Mouse (Mus musculus): Measurements from ENCODE around the gene Igf2.
A peak's percentile ranks its signal among the peaks of the same experiment; 100 is the strongest.

The Igf2 gene

DNA sequence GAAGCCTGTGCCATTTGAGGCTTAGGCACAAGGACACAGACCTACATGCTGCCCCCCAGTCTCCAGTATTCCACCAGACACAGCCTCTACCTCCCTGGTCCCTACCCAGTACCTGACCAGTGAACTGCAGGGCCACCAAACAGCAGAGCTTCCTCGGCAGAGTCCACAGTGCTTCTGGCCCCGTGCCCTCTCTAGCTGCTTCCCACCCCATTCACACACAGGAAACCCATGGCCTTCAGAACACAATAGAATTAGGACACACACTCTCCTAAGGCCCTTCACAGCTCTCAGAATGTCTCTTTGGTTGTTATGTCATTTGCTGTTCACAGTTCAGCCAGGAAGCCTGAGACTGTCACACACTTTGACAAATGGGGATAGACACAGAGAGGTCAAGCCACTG is at the start of gene Igf2:
Gene Igf2, minus strand, starts transcription at position 158 of the 400 bp plus-strand sequence.
- no peak for DNase-seq (ENCODE audit: low spot score)

DNA sequence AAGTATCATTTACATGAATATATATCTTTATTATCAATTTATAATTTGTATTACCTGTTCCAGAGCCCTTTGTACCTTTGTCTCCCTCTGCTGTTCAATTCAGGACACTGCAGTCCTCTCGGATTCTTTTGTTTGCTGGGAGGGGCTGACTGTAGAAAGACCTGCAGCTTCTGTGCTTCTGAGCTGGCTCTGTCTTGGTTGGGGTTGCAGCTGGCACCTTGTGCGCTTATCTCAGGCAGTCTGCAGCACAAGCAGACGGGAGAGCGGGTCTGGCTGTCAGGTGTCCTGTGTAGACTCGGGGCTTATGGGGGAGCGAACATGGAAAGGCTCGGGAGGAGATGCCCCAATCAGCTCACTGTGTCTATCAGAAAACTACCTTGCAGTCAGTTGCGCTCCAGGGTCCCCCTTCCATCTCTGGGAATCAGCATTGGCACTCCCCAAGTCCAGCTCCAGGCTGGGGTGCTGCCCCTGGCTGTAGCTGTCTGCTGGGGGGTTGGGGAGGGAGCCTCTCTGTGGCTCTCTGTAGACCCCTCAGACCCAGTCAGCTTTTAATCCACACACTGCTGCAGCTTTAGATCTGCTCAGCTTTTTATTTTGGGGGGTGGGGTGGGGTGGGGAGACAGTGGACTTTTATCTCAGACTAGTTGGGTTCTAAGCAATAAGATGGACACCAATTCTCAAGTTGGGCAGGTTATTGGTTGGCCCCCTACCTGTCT is 48.3 kb upstream of the Igf2 start:
- DNase-seq (ENCODE audit: low spot score), result peak; percentile 42

DNA sequence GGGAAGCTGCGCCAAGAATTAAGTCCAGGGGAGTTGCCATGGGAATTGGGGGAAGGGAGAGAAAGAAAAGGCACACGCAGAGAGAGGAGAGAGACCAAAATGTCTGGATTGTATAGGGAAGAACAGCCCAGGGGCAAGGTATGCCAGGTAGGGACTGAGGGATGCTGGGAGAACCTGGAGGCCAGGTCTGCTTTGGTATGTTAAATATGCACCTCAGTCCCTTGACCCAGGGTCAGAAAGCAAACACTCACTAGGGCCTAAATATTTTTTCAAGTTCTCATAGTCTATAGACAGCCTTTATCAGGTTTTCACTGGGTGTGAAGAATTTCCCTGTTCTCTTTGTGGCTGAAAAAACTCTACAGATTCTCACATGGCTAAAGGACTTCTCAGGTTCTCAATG is 40.3 kb upstream of the Igf2 start:
- DNase-seq (ENCODE audit: low spot score), result no peak

DNA sequence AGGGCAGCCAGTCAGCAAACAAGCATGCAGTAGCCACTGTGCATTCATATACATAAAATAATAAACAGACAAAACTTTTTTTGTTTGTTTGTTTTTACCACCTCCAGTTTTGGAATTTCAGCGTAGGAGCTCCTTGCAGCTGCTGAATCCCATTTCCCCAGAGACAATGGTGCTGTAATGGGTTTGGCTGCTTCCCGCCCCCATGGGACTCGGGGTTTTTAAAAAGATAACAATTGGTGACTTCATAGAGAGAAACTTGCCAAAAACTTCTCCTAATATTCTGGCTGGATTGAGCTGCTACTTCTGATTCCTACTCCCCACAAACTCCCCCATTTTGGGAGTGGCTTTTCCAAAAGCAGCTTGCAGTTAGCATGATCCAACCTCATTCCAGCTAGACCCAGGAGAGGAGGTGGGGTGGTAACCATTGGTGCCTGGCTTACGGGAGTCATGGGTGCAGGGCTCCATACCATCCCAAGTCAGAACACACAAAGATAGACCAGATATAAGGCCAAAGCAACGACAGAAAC is 32.8 kb upstream of the Igf2 start:
- DNase-seq (ENCODE audit: low spot score), result peak; percentile 19

DNA sequence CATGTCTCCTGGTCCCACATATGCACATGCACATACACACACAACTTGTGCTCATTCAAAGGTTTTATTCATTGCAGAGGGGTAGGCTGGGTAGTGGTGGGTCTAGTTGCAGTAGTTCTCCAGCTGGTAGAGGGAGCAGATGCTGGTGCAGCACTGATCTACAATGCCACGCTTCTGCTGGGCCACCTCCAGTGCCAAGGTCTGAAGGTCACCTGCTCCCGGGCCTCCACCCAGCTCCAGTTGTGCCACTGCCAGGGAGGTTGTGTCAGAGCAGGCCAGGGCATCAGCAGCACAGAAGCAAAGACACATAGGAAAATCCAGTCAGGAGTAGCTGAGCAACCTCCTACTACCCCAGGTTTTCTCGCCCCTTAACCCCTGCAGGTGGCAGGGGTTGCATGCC is 12.0 kb upstream of the Igf2 start:
- no peak for DNase-seq (ENCODE audit: low spot score)

DNA sequence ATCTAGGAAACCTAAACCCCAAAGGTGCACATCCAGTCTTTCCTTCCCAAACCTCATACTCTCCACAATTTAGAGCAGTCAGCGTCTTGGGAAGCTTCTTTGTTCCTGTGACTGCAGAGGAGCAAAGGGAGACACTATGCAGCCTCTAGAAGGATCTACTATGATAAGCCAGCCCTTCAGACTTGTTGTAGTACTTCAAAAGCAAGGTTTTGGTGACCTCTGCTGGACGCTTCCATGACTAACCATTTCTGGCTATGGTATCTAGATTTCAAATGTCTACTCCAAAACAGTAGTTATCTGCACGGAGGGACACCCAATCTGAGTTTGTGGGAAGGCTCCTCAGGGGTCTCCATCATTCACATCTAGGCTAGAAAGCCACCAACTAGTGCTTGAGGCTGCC is 9.0 kb upstream of the Igf2 start:
- peak; percentile 36 for DNase-seq (ENCODE audit: low spot score)

DNA sequence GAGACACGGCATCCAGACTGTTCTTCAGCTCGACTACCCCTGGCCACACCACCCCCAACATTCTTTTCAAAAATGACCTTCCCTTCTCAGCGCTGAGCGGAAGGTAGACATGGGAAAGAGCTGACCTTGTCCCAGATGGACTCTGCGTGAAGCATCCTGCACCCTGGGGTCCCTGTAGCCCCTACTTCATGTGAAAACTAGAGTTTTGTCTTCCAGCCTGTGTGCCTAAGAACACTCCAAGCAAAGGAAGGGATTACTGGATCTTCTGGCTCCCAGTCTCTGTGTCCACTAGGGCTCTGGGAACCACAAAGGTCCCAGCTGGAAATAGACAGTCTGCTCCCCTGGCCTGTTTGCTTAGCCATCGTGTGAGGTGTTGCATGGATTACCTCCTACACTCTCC is 8.5 kb upstream of the Igf2 start:
- no peak for DNase-seq (ENCODE audit: low spot score)

DNA sequence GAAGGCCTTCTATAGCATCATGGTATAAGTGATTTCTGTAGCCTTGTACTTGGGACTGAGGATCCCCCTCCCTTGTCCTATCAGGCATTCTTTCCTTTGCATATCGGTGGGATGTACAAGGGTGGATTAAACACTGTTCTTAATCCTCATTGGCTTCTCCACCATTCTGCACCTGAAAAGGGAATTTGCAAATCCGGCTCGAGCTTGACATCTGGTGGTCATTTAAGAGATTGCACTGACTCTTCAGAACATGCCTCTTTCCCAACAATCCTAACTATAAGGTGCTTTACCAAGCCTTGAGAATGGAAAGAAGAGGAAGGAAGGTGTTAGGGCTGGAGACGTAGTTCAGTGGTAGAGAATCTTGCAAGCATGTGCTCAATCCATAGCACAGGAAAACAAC is 5.5 kb upstream of the Igf2 start:
- peak; percentile 54 for DNase-seq (ENCODE audit: low spot score)

DNA sequence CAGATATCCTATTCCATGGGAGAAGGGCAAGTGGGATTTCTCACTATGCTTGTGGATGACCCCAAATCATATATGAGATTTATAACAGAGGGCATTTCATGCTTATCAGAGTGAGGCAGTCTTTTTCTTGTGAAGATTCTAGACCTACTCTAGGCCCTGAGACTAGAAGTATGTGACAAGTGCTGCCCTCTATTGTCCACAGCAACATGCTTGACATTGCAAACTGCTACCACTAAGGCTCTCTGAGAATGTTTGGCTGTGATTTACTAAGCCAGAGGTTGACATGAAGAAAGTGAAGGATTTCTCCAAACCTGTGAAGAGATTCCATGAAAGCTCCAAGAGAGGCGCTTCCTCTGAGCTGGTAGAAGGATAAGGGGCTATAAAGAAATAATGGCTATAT is 4.5 kb upstream of the Igf2 start:
- no peak for DNase-seq (ENCODE audit: low spot score)

DNA sequence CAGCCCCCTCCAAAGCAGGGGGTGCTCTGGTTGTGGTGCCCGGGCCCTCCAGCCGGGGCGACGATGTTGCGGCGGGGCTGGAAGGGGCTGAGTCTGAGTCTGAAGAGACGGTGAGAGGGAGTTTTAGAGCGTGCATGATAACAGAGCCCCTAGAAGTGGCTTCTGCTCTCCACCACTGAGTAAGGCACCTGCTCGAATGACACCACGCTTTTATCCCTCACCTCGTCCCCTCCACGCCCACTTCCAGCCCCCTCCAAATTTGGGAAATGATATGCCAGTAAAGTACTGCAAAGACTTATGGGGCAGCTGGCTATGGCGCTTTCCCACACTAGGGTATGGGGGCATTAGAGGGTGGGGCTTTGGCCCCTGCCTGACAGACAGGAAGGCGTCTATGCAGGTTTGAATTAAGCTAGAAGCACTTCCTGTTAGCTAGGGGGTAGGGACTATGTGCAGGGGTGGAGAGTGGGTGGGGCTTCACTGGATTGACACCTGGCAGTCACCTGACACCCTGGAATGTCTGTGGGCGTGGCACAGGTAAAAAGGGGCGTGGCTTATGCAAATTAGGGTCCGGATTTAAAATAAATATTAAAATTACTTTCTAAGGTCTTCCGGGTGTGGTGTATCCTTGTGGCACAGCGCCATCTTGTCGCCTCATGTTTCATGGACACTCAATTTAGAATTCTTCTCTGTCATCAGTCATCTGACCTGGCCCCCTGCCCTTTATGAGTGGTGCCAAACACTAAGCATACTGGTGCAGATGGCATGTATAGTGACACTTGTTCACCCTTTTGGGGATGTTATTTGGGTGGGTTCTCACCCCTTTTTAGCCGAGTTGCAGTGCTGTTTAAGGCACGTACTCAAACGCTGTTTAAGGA is 3.4 kb upstream of the Igf2 start, which contains the start of gene Gm49394:
Gene Gm49394, minus strand, starts transcription at position 192 of the 875 bp plus-strand sequence.
- DNase-seq (ENCODE audit: low spot score), result no peak

DNA sequence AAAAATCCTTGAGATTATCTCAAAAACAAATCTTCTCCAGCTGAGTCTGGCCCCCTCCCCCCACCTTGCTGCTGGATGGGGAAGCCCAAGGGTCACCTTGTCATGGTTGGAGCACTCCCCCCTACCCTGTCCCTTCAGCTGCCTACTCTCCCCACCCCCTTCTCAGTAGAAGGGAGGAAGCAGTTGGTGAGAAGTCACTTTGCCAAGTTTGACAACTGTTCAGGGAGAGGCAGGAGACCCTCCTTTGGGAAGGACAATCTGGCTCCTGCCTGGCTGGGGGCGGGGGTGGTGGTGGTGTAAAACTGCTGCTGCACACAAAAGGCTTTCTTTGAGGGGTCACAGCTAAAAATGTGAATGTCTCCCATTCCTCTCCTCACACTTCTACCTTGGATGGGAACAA is 1.7 kb upstream of the Igf2 start:
- no peak for DNase-seq (ENCODE audit: low spot score)

DNA sequence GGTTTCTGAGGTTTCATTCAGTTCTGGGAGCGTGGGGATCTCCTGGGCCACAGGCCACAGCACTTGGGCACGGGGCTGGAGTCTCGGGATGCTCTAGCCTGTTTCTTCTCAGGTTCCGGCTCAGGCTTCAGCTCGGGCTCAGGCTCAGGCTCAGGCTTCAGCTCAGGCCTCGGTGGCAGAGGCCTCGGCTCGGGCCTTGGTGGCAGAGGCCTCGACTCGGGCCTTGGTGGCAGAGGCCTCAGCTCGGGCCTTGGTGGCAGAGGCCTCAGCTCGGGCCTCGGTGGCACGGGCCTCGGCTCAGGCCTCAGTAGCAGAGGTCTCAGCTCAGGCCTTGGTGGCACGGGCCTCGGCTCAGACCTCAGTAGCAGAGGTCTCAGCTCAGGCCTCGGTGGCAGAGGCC is 905 bp upstream of the Igf2 start:
- DNase-seq (ENCODE audit: low spot score), result no peak

DNA sequence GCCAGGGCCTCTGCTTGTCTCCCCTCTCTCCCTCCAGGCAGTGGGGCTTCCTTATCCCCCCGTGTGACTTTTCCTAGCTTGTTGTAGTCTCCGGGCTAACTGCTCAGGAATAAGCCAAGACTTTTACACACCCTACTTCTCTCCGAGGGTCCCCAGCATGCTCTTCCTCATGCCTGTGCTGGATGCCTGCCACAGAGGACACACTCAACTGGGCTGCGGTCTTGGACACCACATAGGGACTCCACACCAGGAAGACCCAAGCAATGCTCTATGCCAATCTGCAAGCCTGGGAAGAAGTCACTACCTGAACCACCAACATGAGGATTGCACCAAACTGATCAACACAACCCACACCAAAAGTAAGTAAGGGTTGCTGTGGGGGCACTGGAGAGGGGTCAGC is 507 bp downstream of the Igf2 start:
- no peak for DNase-seq (ENCODE audit: low spot score)

DNA sequence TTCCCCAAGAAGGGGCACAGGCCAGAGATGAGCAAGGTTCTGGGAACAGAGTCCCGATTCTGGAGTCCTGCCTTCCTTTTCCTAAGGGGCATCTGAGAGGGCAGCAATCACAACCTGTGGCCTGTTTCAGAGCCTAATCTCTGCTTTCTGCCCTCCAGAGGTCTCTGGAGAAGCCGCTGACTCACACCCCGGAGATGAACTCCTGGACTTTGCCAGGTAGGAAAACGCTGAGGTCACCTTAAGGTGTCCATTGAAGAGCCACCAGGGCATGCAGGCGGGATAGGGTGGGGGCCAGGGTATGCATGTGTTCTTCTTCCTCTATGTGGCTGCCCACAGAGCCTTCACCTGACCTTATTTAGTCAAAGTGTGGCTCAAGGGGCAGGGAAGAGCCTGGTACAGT is 1.3 kb downstream of the Igf2 start:
- DNase-seq (ENCODE audit: low spot score), result no peak

DNA sequence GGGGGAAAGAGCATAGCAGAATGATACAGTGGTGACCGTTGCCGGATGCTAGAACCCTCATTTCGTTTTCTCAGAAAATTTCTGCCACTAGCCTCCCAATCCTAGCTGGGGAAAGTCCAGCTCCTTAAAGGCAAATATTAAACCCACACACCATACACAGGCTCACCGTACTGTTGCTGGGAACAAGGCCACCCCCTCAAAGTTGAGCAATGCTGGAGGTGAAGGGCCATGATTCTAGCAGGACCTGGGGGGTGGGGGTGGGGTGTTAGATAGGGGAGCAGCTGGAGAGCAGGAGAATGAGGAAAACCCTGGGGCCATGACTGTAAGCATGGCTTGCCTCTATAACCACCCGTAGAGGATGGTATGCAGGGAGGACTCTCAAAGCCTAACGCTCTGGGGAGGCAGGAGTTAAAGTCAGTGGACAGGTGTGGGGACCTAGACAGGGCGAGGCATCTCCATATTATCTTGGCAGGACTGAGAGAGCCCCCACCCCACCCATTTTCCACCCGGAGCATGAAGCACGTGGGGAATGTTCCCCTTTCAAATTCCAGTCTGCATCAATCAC is 2.1 kb downstream of the Igf2 start:
- no peak for DNase-seq (ENCODE audit: low spot score)

DNA sequence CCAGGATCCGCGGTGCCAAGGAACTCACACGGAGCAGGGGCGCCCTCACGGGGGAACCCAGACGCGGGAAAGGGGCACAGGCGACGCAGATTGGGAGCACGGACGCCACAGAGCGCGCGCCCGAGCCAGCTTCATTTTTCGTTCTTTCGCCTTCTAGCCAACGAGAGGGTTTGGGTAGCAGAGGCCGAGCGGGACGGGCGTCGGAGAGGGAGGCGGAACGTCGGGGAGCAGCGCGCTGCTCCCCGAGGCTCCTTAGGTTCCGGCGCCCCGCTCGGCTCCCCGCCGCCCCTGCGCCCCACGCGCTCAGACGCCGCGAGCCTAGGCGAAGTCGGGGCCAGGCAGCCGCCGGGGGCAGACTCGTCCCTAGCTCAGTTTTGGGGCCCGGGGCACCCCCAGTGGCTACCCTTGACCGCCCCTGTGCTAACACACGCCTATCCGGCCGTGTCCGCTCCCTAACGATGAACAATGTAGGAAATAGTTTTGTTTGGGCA is 2.6 kb downstream of the Igf2 start:
- DNase-seq (ENCODE audit: low spot score), result peak; percentile 18

DNA sequence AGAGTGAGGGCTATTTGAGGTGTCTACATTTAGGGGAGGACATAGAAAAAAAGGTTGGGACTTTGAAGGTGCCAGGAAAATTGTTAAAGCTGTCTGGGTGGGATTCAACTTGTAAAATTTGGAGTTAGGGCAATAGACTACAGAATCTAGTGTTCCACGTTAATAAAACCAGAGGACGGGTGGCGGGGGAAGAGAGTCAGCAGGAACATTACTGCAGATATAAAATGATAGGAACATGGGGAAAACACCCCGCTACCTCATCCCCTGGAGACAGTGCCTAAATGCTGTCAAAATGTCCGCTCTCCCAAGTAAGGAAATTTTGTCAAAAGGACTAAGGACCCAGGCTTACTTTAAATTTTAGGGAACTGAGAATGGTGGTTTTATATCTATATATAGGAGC is 3.5 kb downstream of the Igf2 start:
- DNase-seq (ENCODE audit: low spot score), result no peak

DNA sequence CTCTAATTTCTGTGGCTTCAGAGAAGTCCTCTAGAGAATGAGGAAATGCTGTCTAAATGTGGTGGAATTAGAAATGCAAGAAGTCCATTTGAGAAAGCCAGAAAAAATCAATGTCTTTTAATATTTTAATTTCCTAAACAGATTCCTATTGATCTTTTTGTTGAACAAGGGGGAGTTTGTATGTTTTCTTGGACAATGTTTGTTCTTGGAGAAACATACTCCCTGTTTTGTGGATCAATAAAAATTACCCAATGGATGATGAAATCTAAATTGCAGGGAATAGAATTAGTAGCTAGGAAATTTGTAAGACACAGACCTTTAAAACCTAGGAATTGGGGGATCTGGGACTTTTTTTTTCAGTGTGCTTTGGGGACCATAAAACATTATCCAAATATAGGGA is 4.8 kb downstream of the Igf2 start:
- no peak for DNase-seq (ENCODE audit: low spot score)

DNA sequence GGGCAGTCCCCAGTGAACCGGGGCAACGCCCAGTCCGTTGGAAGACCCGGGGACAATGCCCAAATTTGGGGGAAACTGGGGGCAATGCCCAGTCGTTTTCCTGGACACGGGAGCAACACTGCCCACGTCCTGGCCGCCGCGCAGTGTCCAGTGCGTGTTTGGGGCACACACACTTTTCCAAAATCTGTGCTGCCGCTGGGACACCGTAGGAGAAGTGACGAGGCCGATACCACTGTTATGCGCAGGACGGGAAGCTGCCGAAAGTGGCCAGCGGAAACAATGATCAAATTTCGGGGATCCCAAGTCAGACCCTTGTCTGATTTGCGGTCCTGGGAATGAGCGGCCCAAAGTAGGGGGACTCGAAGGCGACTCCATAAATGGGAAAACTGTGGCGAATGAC is 5.6 kb downstream of the Igf2 start:
- DNase-seq (ENCODE audit: low spot score), result no peak

DNA sequence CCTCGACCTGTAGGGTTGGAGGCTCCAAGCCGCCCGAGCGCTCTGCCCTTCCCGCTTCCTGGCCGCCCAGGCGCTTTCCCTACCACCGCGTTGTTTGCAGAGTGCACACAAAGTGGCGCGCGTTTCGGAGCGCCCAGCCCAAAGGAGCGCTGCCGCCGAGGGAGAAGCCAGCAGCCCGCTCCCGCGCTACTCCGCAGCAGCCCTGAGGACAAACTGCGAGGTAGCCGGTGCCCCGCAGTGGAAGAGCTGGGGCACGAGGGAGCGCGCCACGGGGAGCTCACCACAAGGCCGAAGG is 6.0 kb downstream of the Igf2 start:
- DNase-seq (ENCODE audit: low spot score), result no peak

DNA sequence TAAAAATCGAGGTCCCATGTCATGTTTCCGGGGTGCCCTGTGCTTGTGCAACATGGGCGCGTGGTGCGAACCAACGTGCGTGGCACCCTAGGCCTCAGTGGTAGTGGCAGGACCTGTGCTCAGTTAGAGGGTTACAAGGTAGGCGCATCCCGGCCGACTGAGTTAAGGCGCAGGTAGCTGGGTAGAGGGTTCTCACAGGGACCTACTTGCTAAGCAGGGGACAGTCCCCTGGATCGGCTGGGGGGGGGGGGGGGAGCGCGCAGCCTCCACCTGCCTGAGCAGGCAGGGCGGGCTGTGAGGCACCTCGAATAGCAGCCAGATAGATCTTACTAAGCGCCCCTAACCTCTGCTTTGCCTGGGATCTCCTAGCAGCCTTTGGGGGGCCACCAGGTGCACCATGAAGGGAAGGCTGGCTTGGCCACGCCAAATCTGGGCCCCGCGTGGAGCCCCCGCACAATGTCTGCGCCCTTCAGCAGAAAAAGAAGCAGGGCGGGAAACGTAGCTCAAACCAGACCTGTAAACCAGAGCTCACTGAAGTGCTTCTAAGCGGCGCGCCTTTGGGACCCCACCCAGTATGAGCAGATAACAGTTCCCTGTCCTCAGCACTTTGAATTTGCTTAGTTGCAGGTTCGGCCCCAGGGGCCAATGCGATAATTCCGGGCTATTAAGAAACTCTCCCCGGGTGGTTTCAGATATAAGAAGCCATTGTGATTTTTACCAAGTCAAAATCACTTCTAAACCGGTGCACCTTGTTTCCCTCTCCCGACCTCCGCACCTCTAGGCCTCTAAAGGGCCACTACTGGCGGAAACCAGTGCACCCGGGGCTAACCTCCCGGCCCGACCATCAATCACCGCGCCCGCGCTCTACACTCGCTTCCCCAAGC is 6.6 kb downstream of the Igf2 start:
- DNase-seq (ENCODE audit: low spot score), result no peak

DNA sequence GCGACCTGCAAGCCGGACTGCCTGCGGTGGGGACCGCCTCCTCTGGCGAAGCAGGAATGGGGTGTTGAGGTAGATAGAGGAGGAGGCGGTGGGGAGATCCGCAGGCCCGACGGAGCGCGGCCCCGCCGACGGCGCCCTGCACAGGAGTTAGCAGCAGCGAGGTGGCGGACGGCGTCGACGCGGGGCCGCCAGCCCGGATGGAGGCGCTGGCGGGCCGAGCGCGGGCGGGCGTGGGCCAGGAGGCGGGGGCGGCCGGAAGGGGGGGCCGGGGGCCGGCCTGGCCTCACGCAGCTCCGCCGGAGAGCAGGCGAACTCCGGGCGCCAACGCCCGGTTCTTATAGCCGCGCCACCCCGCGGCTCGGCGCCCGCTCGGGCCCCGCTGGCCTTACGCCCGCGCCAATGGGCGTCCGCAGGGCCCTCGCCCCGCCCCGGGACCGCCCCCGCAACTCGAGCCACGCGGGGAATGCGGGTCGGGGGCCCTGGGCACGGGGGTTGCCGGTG is 7.4 kb downstream of the Igf2 start:
- peak; percentile 15 for DNase-seq (ENCODE audit: low spot score)
